Mouse (Mus musculus) stomach, postnatal 0 days (tissue): ENCODE data around the gene Ppip5k1.

Experiments
- CTCF ChIP-seq: IDR thresholded peaks from 2 replicates; pipeline ENCODE4 v1.5.1; 2016; ENCODE audit warnings: antibody characterized with exemption, low read depth, mild to moderate bottlenecking, moderate library complexity
- EP300 ChIP-seq: optimal IDR thresholded peaks from 2 replicates; pipeline ENCODE3; 2016; ENCODE audit warnings: antibody characterized with exemption

GRCm38 (mm10) chr2:121403296-121403695 lies 48.1 kb upstream of the Ppip5k1 start:
- TF ChIP-seq EP300 = no peak
- no peak for TF ChIP-seq CTCF
